14 mouse cellular contexts compared by ENCODE assay signal in genomic region chr12:108067811-108068375, GRCm38 (mm10).
DNase-seq lines count a peak whose midpoint lies in the region; ATAC-seq lines count a peak whose summit lies in the region.
"Had no signal": no experiment of that assay in that cellular context is flagged by ENCODE, and none has a peak within 500 bp of the region (broad histone marks: within the 10 kb centered on the region; RNA-seq: fewer than 3 reads in every experiment).

No protein-coding gene starts in this region.

- 71% methylated on average over 13 of the region's 13 CpGs for WGBS in forebrain, embryonic 13.5 days
- 82% methylated on average over 13 of the region's 13 CpGs for WGBS in forebrain, embryonic 11.5 days

- peak; percentile 33; the same call in 1 of the 2 replicates for ATAC-seq in forebrain, embryonic 13.5 days
- ATAC-seq in forebrain, embryonic 11.5 days (replicated peaks; ENCODE audit: low FRiP score): no peak
- ATAC-seq: hindbrain, embryonic 16.5 days had no signal

- no peak overlapping the region for H3K4me3 ChIP-seq in forebrain, embryonic 13.5 days
- no peak overlapping the region for H3K4me3 ChIP-seq in forebrain, embryonic 11.5 days (ENCODE audit: low read depth, low read length)
- H3K4me3 ChIP-seq: gastrocnemius, adult 2 months; heart, embryonic 15.5 days; neural tube, embryonic 12.5 days had no signal

- peak overlapping the region; percentile 31; the same call in 1 of the 2 replicates for H3K27ac ChIP-seq in forebrain, embryonic 13.5 days
- no peak overlapping the region for H3K27ac ChIP-seq in forebrain, embryonic 11.5 days (ENCODE audit: low read depth, low read length)
- H3K27ac ChIP-seq: gastrocnemius, adult 2 months; heart, embryonic 15.5 days; kidney, postnatal 0 days; neural tube, embryonic 12.5 days had no signal

- peaks cover 9% of the 10 kb centered on the region; the same call in 1 of the 2 replicates for H3K4me1 ChIP-seq in forebrain, embryonic 13.5 days
- 0 out of 2 replicates have a peak, but pooled peaks cover 1% of the 10 kb centered on the region for H3K4me1 ChIP-seq in forebrain, embryonic 11.5 days (replicated peaks; ENCODE audit: control insufficient read depth, insufficient read depth, low read length)

- H3K9me3 ChIP-seq in forebrain, embryonic 13.5 days (replicated peaks): no peaks in the 10 kb centered on the region
- no peaks in the 10 kb centered on the region for H3K9me3 ChIP-seq in forebrain, embryonic 11.5 days (ENCODE audit: control insufficient read depth, low read length)
- H3K9me3 ChIP-seq: heart, embryonic 15.5 days; neural tube, embryonic 12.5 days had no signal

- no peaks in the 10 kb centered on the region for H3K36me3 ChIP-seq in forebrain, embryonic 13.5 days (ENCODE audit: poor library complexity, severe bottlenecking)
- H3K36me3 ChIP-seq in forebrain, embryonic 11.5 days (ENCODE audit: control insufficient read depth, insufficient read depth, low read length): no peaks in the 10 kb centered on the region
- H3K36me3 ChIP-seq: heart, embryonic 15.5 days; neural tube, embryonic 12.5 days had no signal

- H3K27me3 ChIP-seq in forebrain, embryonic 13.5 days: no peaks in the 10 kb centered on the region
- no peaks in the 10 kb centered on the region for H3K27me3 ChIP-seq in forebrain, embryonic 11.5 days (ENCODE audit: control insufficient read depth, insufficient read depth, low read length)
- H3K27me3 ChIP-seq: heart, embryonic 15.5 days; neural tube, embryonic 12.5 days had no signal

- no peak overlapping the region for H3K4me2 ChIP-seq in forebrain, embryonic 13.5 days
- no peak overlapping the region for H3K4me2 ChIP-seq in forebrain, embryonic 11.5 days (ENCODE audit: low read depth, low read length, severe bottlenecking)
- H3K4me2 ChIP-seq: heart, embryonic 15.5 days; lung, embryonic 14.5 days; neural tube, embryonic 12.5 days had no signal

- H3K9ac ChIP-seq in forebrain, embryonic 13.5 days: no peak overlapping the region
- no peak overlapping the region for H3K9ac ChIP-seq in forebrain, embryonic 11.5 days (ENCODE audit: low read length)
- H3K9ac ChIP-seq: heart, embryonic 15.5 days; lung, embryonic 14.5 days; neural tube, embryonic 12.5 days had no signal

- DNase-seq in forebrain, embryonic 11.5 days (ENCODE audit: low spot score): no peak
- DNase-seq in retina, embryonic 14.5 days (ENCODE audit: low spot score): peak; percentile 19
- DNase-seq in retina, postnatal 1 day: no peak
- peak; percentile 90 for DNase-seq in cerebellum, adult 9-11 months
- peak; percentile 40 to 42 for DNase-seq in layer of hippocampus, postnatal 25 days (ENCODE audit: extremely low spot score in 1 of 2, low spot score in 1 of 2)
- no peak for DNase-seq in testis, postnatal 14 days (ENCODE audit: low spot score)
- no peak for DNase-seq in thymus, postnatal 36 days
- DNase-seq: gastrocnemius, adult 2 months; lung, embryonic 14.5 days had no signal

Comparison
In these comparisons a context has a peak if more than half of its experiments do, and no peak if none do; other contexts are left out.
1. DNase-seq: peak in retina, embryonic 14.5 days (single experiment), cerebellum, adult 9-11 months (single experiment) and layer of hippocampus, postnatal 25 days (2 of 2); none in forebrain, embryonic 11.5 days (single experiment), retina, postnatal 1 day (single experiment), testis, postnatal 14 days (single experiment) and thymus, postnatal 36 days (0 of 2).